Mouse (Mus musculus) MEL (cell line): ENCODE measurements around the gene Gm15737. TPM values are rescaled to one million over a fixed set of nuclear protein-coding genes. Genes with fewer than 3 reads are reported as not detected.

ENCODE experiments used
- DNase-seq: peaks from one replicate; pipeline ENCODE4 v3.0.0; 2011; ENCODE audit warnings: low read depth, low spot score
- H3K27ac ChIP-seq: 2 replicates; pipeline ENCODE4 v1.5.1; 2012; ENCODE audit warnings: low read depth, mild to moderate bottlenecking, control low read depth, low read length, moderate library complexity; ENCODE audit not compliant: control insufficient read depth
- H3K27me3 ChIP-seq, 2 experiments: fragments of 150-350 bp in 1 of 2; sonication (generic) in 1 of 2; 2 replicates each; pipeline ENCODE4 v1.6.1; 2012; ENCODE audit warnings: low read length in 2 of 2, mild to moderate bottlenecking in 2 of 2, improper control_type of control experiment in 1 of 2, moderate library complexity in 1 of 2; ENCODE audit not compliant: insufficient read depth in 2 of 2, control insufficient read depth in 1 of 2
- H3K36me3 ChIP-seq, 2 experiments: 2 replicates each; pipeline ENCODE4 v1.6.1; 2012 to 2014; ENCODE audit warnings: low read length in 2 of 2, improper control_type of control experiment in 1 of 2, inconsistent platforms in 1 of 2, mild to moderate bottlenecking in 1 of 2; ENCODE audit not compliant: insufficient read depth in 2 of 2, control insufficient read depth in 1 of 2
- H3K4me1 ChIP-seq, 2 experiments: fragments of 150-350 bp in 1 of 2; sonication (generic) in 1 of 2; 2 replicates each; pipeline ENCODE4 v1.6.1; 2012; ENCODE audit warnings: low read length in 2 of 2, improper control_type of control experiment in 1 of 2, mild to moderate bottlenecking in 1 of 2; ENCODE audit not compliant: insufficient read depth in 2 of 2, control insufficient read depth in 1 of 2
- H3K4me3 ChIP-seq, 2 experiments: fragments of 150-350 bp in 1 of 2; sonication (generic) in 1 of 2; 2 replicates each; pipeline ENCODE4 v1.5.1; 2012; ENCODE audit warnings: low read depth in 2 of 2, low read length in 2 of 2, mild to moderate bottlenecking in 2 of 2, moderate library complexity in 2 of 2, control low read depth in 1 of 2, improper control_type of control experiment in 1 of 2; ENCODE audit not compliant: control insufficient read depth in 1 of 2, insufficient read depth in 1 of 2
- H3K79me2 ChIP-seq: 2 replicates; pipeline ENCODE4 v1.6.1; 2012; ENCODE audit warnings: mild to moderate bottlenecking, low read length, moderate library complexity; ENCODE audit not compliant: control insufficient read depth, poor library complexity, insufficient read depth
- H3K9ac ChIP-seq: 2 replicates; pipeline ENCODE4 v1.6.1; 2012; ENCODE audit warnings: low read depth, mild to moderate bottlenecking, control low read depth, low read length, moderate library complexity; ENCODE audit not compliant: control insufficient read depth, poor library complexity, severe bottlenecking
- H3K9me3 ChIP-seq: fragments of 150-350 bp; sonication (generic); replicated peaks from 2 replicates; pipeline ENCODE4 v1.6.1; 2012; ENCODE audit warnings: mild to moderate bottlenecking, low read length, improper control_type of control experiment, moderate library complexity; ENCODE audit not compliant: insufficient read depth
- BHLHE40 ChIP-seq: IDR thresholded peaks from 2 replicates; pipeline ENCODE4 v1.6.1; 2012; ENCODE audit warnings: low read depth, mild to moderate bottlenecking, inconsistent platforms, low read length, improper control_type of control experiment, borderline replicate concordance
- CHD1 ChIP-seq: IDR thresholded peaks from 2 replicates; pipeline ENCODE4 v1.6.1; 2012; ENCODE audit warnings: low read depth, mild to moderate bottlenecking, inconsistent platforms, low read length, improper control_type of control experiment
- CTCF ChIP-seq, 3 experiments: IDR thresholded peaks in 2 of 3; conservative IDR thresholded peaks in 1 of 3; 2 replicates each; pipeline ENCODE4 v1.5.1; 2011 to 2012; ENCODE audit warnings: low read length in 3 of 3, low read depth in 2 of 3, mild to moderate bottlenecking in 2 of 3, improper control_type of control experiment in 1 of 3, inconsistent platforms in 1 of 3, mixed read lengths in 1 of 3, moderate library complexity in 1 of 3; ENCODE audit not compliant: control insufficient read depth in 1 of 3, insufficient read depth in 1 of 3, poor library complexity in 1 of 3, severe bottlenecking in 1 of 3
- E2F4 ChIP-seq: IDR thresholded peaks from 2 replicates; pipeline ENCODE4 v1.6.1; 2011; ENCODE audit warnings: low read depth, low read length, improper control_type of control experiment, borderline replicate concordance
- EP300 ChIP-seq, 2 experiments: IDR thresholded peaks; 2 replicates each; pipeline ENCODE4 v1.6.1; 2011; ENCODE audit warnings: improper control_type of control experiment in 2 of 2, low read length in 2 of 2, low read depth in 1 of 2, mild to moderate bottlenecking in 1 of 2
- GATA1 ChIP-seq: IDR thresholded peaks from 2 replicates; pipeline ENCODE4 v1.6.1; 2011; ENCODE audit warnings: low read depth, low read length, improper control_type of control experiment
- MAZ ChIP-seq: IDR thresholded peaks from 2 replicates; pipeline ENCODE4 v1.6.1; 2012; ENCODE audit warnings: low read depth, mild to moderate bottlenecking, inconsistent platforms, low read length, improper control_type of control experiment
- MEF2A ChIP-seq: IDR thresholded peaks from 2 replicates; pipeline ENCODE4 v1.6.1; 2014; ENCODE audit warnings: low read depth, mild to moderate bottlenecking, inconsistent platforms, low read length, improper control_type of control experiment; ENCODE audit not compliant: poor library complexity, insufficient replicate concordance, severe bottlenecking; ENCODE audit errors: extremely low read depth
- NELFE ChIP-seq: IDR thresholded peaks from 2 replicates; pipeline ENCODE4 v1.6.1; 2011; ENCODE audit warnings: low read depth, low read length, improper control_type of control experiment
- POLR2A ChIP-seq, 2 experiments: IDR thresholded peaks; 2 replicates each; pipeline ENCODE4 v1.6.1; 2011 to 2012; ENCODE audit warnings: low read length in 2 of 2, mild to moderate bottlenecking in 2 of 2, control low read depth in 1 of 2, improper control_type of control experiment in 1 of 2, low read depth in 1 of 2, moderate library complexity in 1 of 2; ENCODE audit not compliant: control insufficient read depth in 1 of 2, insufficient read depth in 1 of 2, poor library complexity in 1 of 2
- RAD21 ChIP-seq: IDR thresholded peaks from 2 replicates; pipeline ENCODE4 v1.6.1; 2011; ENCODE audit warnings: mild to moderate bottlenecking, low read depth, low read length, improper control_type of control experiment
- RCOR1 ChIP-seq: IDR thresholded peaks from 2 replicates; pipeline ENCODE4 v1.6.1; 2012; ENCODE audit warnings: low read depth, mild to moderate bottlenecking, inconsistent platforms, low read length, improper control_type of control experiment
- SIN3A ChIP-seq: IDR thresholded peaks from 2 replicates; pipeline ENCODE4 v1.6.1; 2012; ENCODE audit warnings: low read length, improper control_type of control experiment, inconsistent platforms
- TAL1 ChIP-seq: IDR thresholded peaks from 2 replicates; pipeline ENCODE4 v1.6.1; 2012; ENCODE audit warnings: mild to moderate bottlenecking, inconsistent platforms, low read length, moderate library complexity, mixed read lengths
- TBP ChIP-seq: IDR thresholded peaks from 2 replicates; pipeline ENCODE4 v1.8.0; 2011; ENCODE audit warnings: low read depth, low read length, improper control_type of control experiment
- TCF12 ChIP-seq: IDR thresholded peaks from 2 replicates; pipeline ENCODE4 v1.6.1; 2014; ENCODE audit warnings: low read depth, mild to moderate bottlenecking, inconsistent platforms, low read length, improper control_type of control experiment, moderate library complexity
- USF2 ChIP-seq, 2 experiments: IDR thresholded peaks; 2 replicates each; pipeline ENCODE4 v1.6.1; 2011 to 2012; ENCODE audit warnings: improper control_type of control experiment in 2 of 2, low read length in 2 of 2, borderline replicate concordance in 1 of 2, inconsistent platforms in 1 of 2, low read depth in 1 of 2, mild to moderate bottlenecking in 1 of 2; ENCODE audit not compliant: insufficient read depth in 1 of 2
- ZC3H11A ChIP-seq: IDR thresholded peaks from 2 replicates; pipeline ENCODE4 v1.6.1; 2012; ENCODE audit warnings: low read depth, mild to moderate bottlenecking, inconsistent platforms, low read length, improper control_type of control experiment
- ZNF384 ChIP-seq: IDR thresholded peaks from 2 replicates; pipeline ENCODE4 v1.6.1; 2012; ENCODE audit warnings: low read depth, mild to moderate bottlenecking, inconsistent platforms, low read length, improper control_type of control experiment
- polyA plus RNA-seq, 2 experiments: library from polyadenylated mRNA; stranded (reverse) in 1 of 2; unstranded in 1 of 2; fragments of >175 nt in 1 of 2; fragments of >200 nt in 1 of 2; gene quantifications; 2 replicates each; pipeline versions ENCODE4 v1.2.1 to v1.2.4; 2012; ENCODE audit warnings: low replicate concordance in 2 of 2, low read depth in 1 of 2; ENCODE audit not compliant: insufficient read length in 2 of 2, insufficient read depth in 1 of 2, missing spikeins in 1 of 2
- total RNA-seq: library from RNA; depleted of rRNA; stranded (reverse); fragments of 300-350 nt; gene quantifications from 2 replicates; pipeline ENCODE4 v1.2.3, GENCODE M21; 2012

Gene Gm15737
- total and polyA plus RNA-seq, 3 experiments = not detected

- no peaks in the 10 kb centered on the region for H3K4me1 ChIP-seq
- H3K9me3 ChIP-seq = no peaks in the 10 kb centered on the region
- no peaks in the 10 kb centered on the region for H3K27me3 ChIP-seq
- no peak for DNase-seq
- H3K4me3 ChIP-seq = no peak overlapping the region
- TF ChIP-seq USF2 (IDR thresholded peaks at IDR 0.05; ENCODE audit: borderline replicate concordance in 1 of 2, insufficient read depth in 1 of 2, low read depth in 1 of 2, low read length in 2 of 2) (no peak), MAZ (no peak), RCOR1 (no peak), EP300 (IDR thresholded peaks at IDR 0.05; ENCODE audit: low read depth in 1 of 2, low read length in 2 of 2) (no peak), BHLHE40 (no peak), ZNF384 (no peak), SIN3A (no peak), GATA1 (no peak), CHD1 (no peak), RAD21 (no peak), TBP (no peak), MEF2A (no peak), CTCF (IDR thresholded peaks at IDR 0.05 in 2 of 3, conservative IDR thresholded peaks at IDR 0.05 in 1 of 3; ENCODE audit: control insufficient read depth in 1 of 3, insufficient read depth in 1 of 3, low read depth in 2 of 3, low read length in 3 of 3, poor library complexity in 1 of 3, severe bottlenecking in 1 of 3) (no peak)
- no peak overlapping the region for H3K27ac ChIP-seq
- no peaks in the 10 kb centered on the region for H3K79me2 ChIP-seq
- no peaks in the 10 kb centered on the region for H3K36me3 ChIP-seq
- no peak overlapping the region for H3K9ac ChIP-seq
Observed at GRCm38 (mm10) chr6:92871813-92872212, 2.7 kb downstream of the Gm15737 start.

- no peaks in the 10 kb centered on the region for H3K27me3 ChIP-seq
- DNase-seq = no peak
- no peaks in the 10 kb centered on the region for H3K36me3 ChIP-seq
- H3K9me3 ChIP-seq = no peaks in the 10 kb centered on the region
- H3K27ac ChIP-seq = no peak overlapping the region
- H3K4me3 ChIP-seq = no peak overlapping the region
- no peak for TF ChIP-seq BHLHE40
- no peak for TF ChIP-seq TCF12
- TF ChIP-seq GATA1 = no peak
- no peak for TF ChIP-seq CHD1
- no peak for TF ChIP-seq RCOR1
- TF ChIP-seq SIN3A = no peak
- TF ChIP-seq MEF2A = no peak
- no peak for TF ChIP-seq POLR2A (IDR thresholded peaks at IDR 0.05; ENCODE audit: control insufficient read depth in 1 of 2, insufficient read depth in 1 of 2, low read depth in 1 of 2, low read length in 2 of 2, poor library complexity in 1 of 2)
- TF ChIP-seq NELFE = no peak
- no peak for TF ChIP-seq E2F4
- TF ChIP-seq TBP = no peak
- no peak for TF ChIP-seq TAL1
- TF ChIP-seq ZC3H11A = no peak
- H3K9ac ChIP-seq = no peak overlapping the region
- H3K79me2 ChIP-seq = no peaks in the 10 kb centered on the region
- H3K4me1 ChIP-seq = no peaks in the 10 kb centered on the region
Observed at GRCm38 (mm10) chr6:92872766-92873165, 3.6 kb downstream of the Gm15737 start.
